In genomic region chr11:46122875-46123274, GRCm38 (mm10) we compare ENCODE assay signal across 27 mouse cellular contexts. TPM values are rescaled to one million over a fixed set of nuclear protein-coding genes. Genes with fewer than 3 reads are reported as not detected.
DNase-seq lines count a peak whose midpoint lies in the region; ATAC-seq and TF ChIP-seq lines count a peak whose summit lies in the region.
"Had no signal": no experiment of that assay in that cellular context is flagged by ENCODE, and none has a peak within 500 bp of the region (broad histone marks: within the 10 kb centered on the region; RNA-seq: fewer than 3 reads in every experiment).

No protein-coding gene starts in this region.

- H3K27ac ChIP-seq in kidney, adult 2 months (ENCODE audit: insufficient read depth, low read depth, low read length): no peak overlapping the region
- H3K27ac ChIP-seq: embryonic facial prominence, embryonic 13.5 days; forebrain, embryonic 12.5 days; hindbrain, postnatal 0 days; liver, embryonic 12.5 days; midbrain, embryonic 10.5 days had no signal

- no peak overlapping the region for H3ac ChIP-seq in C2C12 (ENCODE audit: control insufficient read depth, insufficient read length, low read depth)

- no peaks in the 10 kb centered on the region for H3K4me1 ChIP-seq in kidney, adult 2 months (ENCODE audit: control insufficient read depth, insufficient read depth, low read length)
- H3K4me1 ChIP-seq: forebrain, embryonic 12.5 days had no signal

- intact Hi-C loops in heart, postnatal 10 days (cut with DNase I): loop anchor here (2.0 kb wide), 1 partner anchor 54 kb away; no protein-coding TSS in a partner anchor

- no peak overlapping the region for H3K4me3 ChIP-seq in kidney, adult 2 months (ENCODE audit: insufficient read depth, low read depth, low read length)
- no peak overlapping the region for H3K4me3 ChIP-seq in C2C12 (ENCODE audit: insufficient read depth, poor library complexity, severe bottlenecking)
- H3K4me3 ChIP-seq: embryonic facial prominence, embryonic 13.5 days; erythroblast, embryonic 14.5 days; forebrain, embryonic 12.5 days; liver, embryonic 12.5 days; midbrain, embryonic 10.5 days had no signal

- TF ChIP-seq POLR2A in kidney, adult 2 months (IDR thresholded peaks at IDR 0.05; ENCODE audit: low read depth, low read length): no peak

- no peak for TF ChIP-seq CTCF in kidney, adult 2 months (conservative IDR thresholded peaks at IDR 0.05; ENCODE audit: insufficient read depth, insufficient read length, low read depth, low read length)
- no peak for TF ChIP-seq CTCF in C2C12 (IDR thresholded peaks at IDR 0.05; ENCODE audit: control insufficient read depth, insufficient read depth, insufficient read length)

- H3K27me3 ChIP-seq in kidney, adult 2 months (replicated peaks; ENCODE audit: control insufficient read depth, insufficient read depth, low read length): no peaks in the 10 kb centered on the region
- H3K27me3 ChIP-seq in C2C12 (ENCODE audit: control insufficient read depth, insufficient read depth, insufficient read length): no peaks in the 10 kb centered on the region
- H3K27me3 ChIP-seq: embryonic facial prominence, embryonic 13.5 days; forebrain, embryonic 12.5 days; Patski had no signal

- H3K36me3 ChIP-seq in kidney, adult 2 months (ENCODE audit: control insufficient read depth, insufficient read depth, low read length): no peaks in the 10 kb centered on the region
- H3K36me3 ChIP-seq in C2C12 (ENCODE audit: control insufficient read depth, insufficient read depth): peaks cover 24% of the 10 kb centered on the region
- H3K36me3 ChIP-seq: G1E; liver, embryonic 12.5 days; midbrain, embryonic 10.5 days had no signal

- WGBS in kidney, adult 2 months: 69% methylated on average over 4 of the region's 4 CpGs

- peak; percentile 48 for ATAC-seq in granulocyte monocyte progenitor cell, adult 5-6 weeks (replicated peaks; ENCODE audit: poor library complexity, severe bottlenecking)
- ATAC-seq: hindbrain, postnatal 0 days; intestine, embryonic 16.5 days; liver, embryonic 12.5 days; midbrain, embryonic 16.5 days; Patski had no signal

- H3K79me3 ChIP-seq in C2C12 (ENCODE audit: low read depth): no peaks in the 10 kb centered on the region

- DNase-seq in heart, adult 18-20 months: peak; percentile 53 to 56
- no peak for DNase-seq in heart, postnatal 10 days
- DNase-seq in kidney, adult 2 months: peak; percentile 47
- DNase-seq in kidney, postnatal 4 days: no peak
- no peak for DNase-seq in layer of hippocampus, adult 9-10 months (ENCODE audit: low spot score)
- DNase-seq in frontal cortex, postnatal 25 days (ENCODE audit: low spot score in 2 of 2): no peak
- DNase-seq: cerebellum, adult 18-20 months; cerebellum, postnatal 14 days; lung, embryonic 14.5 days; lung, postnatal 4 days; thymus, adult 18-20 months; thymus, postnatal 36 days had no signal

- H3K79me2 ChIP-seq in C2C12 (ENCODE audit: control insufficient read depth, insufficient read depth): no peaks in the 10 kb centered on the region

TF ChIP-seq in C2C12, 6 proteins besides CTCF, POLR2A, EP300 and RAD21:
- TF ChIP-seq CEBPB (IDR thresholded peaks at IDR 0.05; ENCODE audit: low read depth): peak; percentile 72
- no peak for TF ChIP-seq FOSL1 (IDR thresholded peaks at IDR 0.05; ENCODE audit: insufficient read depth, low read length, poor library complexity, severe bottlenecking)

RNA-seq across cellular contexts. Expression of gene Nipal4, which starts 43.4 kb away (rescaled TPM):
- not detected for total RNA-seq in heart, adult 18-20 months (2021)
- total RNA-seq in heart, postnatal 10 days (2021): under 1 TPM; 0.55 to 0.89 TPM
- 0.19 and 0.30 TPM in 2 replicates for polyA plus RNA-seq in kidney, adult 2 months (2012; rRNA removed)
- polyA plus RNA-seq in C2C12 (2012; fragmentation: generic; extraction: Trizol): 0.08 TPM
- total RNA-seq in granulocyte monocyte progenitor cell, adult 5-6 weeks (2014; fragmentation: Nextera tagmentation): not detected in 2 replicates
- total RNA-seq in granulocyte monocyte progenitor cell, adult 5-6 weeks (2017): not detected in 2 replicates
- total RNA-seq: adrenal gland, adult 18-20 months; G1E; gastrocnemius, adult 18-20 months had no signal
- polyA plus RNA-seq: erythroblast, embryonic 14.5 days; G1E; neural tube, embryonic 14.5 days; Patski had no signal

Comparison
In these comparisons a context has a peak if more than half of its experiments do, and no peak if none do; other contexts are left out.
1. DNase-seq: peak in heart, adult 18-20 months (2 of 2) and kidney, adult 2 months (single experiment); none in heart, postnatal 10 days (0 of 2), kidney, postnatal 4 days (0 of 2), layer of hippocampus, adult 9-10 months (single experiment) and frontal cortex, postnatal 25 days (0 of 2).